Mouse (Mus musculus) mesoderm, embryonic 11.5 days (tissue): Measurements from ENCODE around the gene As3mt.
A peak's percentile ranks its signal among the peaks of the same experiment; 100 is the strongest.
"Not testable (repeated sequence)": the region's sequence is repeated elsewhere in the genome, so short reads cannot be mapped to it uniquely, and the experiment has no call there.

ENCODE experiments used
- DNase-seq: peaks from one replicate; pipeline ENCODE4 v3.0.0-alpha.2; 2012; ENCODE audit warnings: low read depth, low spot score

As3mt gene

DNA sequence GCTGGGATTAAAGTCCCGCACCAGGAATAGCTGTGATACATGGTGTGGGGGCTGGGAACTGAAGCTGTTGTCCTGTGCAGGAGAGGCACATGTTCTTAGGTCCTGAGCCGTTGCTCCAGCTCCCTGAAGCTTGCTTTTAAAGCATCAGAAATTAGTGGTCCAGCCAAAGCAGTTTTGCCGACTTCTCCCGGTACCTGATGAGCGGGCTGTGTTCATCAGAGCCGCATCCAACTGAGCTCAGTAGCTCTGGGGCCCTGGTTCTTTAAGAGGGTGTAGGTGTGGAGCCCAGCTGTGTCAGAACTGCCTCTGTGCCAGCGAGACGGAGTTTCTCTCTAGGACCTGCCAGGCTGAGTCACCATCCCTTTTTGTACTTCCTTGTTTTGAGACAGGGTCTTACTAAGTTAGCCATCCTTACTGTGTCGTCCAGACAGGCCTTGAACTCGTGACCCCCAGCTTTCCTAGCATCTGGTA is 8.2 kb upstream of the As3mt start:
- no peak for DNase-seq

DNA sequence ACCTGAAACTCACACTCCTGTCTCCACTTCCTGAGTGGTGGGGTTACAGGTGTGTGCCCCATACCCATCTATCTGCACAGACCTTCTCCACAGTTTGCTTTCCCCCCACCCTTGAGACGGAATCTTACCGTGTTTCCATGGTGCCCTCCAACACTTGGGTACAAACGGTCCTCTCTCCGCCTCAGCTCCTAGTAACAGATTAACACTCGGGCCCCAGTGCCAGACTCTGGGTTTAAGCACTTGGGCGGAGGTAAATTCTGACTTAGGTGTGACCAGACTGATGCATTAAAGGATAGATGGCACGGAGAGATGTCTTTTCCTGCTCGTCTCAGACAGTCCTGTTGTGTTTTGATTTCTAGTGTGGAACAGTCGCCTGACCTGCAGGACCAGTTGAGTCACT is 6.1 kb upstream of the As3mt start:
- no peak for DNase-seq

DNA sequence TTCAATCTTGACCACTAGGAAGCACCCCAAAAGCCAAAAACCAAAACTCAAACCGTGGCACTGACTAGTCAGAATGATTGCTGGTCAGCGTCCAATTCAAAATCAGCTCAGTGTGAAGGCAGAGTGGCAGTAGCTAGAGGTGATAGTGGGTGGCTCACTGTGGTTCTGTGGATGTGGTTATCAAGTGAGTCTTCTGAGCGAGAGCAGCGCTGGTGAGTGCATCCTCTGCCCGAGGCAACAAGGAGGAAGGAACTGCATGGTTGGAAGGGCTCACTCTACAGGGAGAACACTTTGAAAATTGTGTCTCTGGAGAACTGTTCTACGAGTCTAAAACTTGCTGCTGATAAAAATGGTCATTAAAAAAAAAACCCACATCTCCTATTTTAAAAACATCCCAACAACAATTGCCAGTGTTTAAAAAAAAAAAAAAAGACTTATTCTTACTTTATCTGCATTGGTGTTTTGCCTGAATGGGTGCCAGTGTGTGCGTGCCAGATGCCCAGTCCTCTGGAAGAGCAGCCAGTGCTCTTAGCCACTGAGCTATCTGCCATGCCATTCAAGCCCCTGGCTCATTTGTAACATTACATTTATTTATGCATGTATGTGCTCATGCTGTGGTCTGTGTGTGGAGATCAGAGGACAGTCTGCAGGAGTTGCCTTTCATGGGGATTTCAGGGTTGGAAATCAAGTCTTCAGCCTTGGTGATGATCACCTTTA is 1.3 kb upstream of the As3mt start:
- DNase-seq, result no peak

DNA sequence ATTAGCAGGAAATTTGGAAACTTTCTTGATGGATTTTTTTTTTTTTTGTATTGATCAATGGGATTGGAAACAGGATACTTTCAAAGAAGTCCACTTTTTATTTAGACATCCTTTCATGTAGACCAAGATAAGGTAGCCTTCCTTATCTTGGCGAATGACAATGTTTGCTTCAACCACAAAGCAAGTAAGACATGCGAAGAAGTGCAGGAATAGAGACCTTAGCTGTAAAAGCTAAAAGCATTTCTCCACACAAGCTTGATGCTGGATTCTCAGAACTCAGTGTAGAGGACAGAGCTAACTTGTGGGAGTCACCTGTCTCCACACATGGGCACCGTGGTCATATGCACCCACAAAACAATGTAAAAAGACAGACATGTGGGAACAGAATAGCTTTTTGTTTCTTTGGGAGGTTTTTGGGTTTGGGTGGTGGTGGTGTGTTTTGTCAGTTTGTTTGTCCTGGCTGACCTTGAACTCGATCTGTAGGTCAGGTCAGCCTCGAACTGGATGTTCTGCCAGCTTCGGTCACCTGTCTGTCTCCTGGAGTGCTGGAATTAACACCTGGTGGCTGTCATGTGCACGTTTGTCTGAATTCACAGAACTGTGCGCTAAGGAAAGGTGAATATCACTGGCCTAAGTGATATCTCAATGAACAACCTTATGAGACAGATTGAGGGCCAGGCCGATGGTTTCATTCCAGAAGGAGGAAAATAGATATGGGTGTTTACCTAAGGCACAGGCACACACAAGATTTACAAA is 540 bp upstream of the As3mt start:
- DNase-seq, result no peak

DNA sequence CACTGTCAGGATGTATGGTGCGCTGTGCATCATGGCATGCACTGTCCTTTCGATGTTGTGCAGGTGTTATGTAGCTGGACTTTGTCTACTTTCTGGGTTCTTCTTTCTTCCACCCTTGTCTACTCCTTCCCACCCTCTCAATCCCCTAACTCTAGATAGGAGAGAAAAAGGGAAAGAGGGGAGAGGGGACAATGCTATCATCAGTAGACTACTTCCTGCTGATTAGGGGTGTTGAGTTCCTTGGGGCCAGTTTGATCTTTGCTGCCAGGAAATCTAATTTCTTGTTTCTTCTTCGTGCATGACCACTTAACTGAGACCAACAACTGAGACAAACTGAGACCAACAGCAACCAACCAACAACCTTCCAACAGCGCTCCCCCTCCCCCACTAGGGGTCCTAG is 3.4 kb downstream of the As3mt start:
- DNase-seq, result no peak

DNA sequence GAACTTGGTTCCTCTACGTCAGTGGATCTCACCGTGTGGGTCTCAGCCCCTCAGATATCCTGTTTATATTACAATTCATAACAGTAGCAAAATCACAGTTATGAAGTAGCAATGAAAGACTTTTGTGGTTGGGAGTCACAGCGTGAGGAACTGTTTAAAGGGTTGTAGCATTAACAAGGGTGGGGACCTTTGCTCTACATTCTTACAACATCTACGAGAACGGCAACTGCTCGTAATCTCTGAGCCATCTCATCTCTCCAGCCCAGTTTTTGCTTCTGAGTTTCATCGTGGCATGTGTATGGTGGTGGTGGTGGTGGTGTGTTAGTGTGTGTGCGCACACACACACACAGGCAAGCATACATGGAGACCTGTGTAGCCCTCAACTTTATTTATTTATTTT is 7.0 kb downstream of the As3mt start:
- DNase-seq, result no peak

DNA sequence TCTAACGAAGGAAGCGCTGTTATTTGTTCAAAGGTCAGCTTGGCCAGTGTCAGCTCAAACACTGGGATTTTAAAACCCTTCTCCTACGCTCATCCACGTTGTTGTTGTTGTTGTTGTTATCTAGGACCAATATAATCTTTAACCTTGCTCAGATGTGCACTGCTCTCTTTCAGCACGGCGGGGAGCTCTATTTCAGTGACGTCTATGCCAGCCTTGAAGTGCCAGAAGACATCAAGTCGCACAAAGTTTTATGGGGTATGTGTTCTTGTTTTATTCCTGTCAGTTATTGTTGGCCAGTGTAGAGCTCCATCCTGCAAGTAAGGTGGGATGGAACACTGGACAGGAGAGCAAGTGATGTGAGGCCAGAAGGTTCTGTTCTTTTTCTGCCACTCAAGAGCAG is 7.8 kb downstream of the As3mt start:
- no peak for DNase-seq

DNA sequence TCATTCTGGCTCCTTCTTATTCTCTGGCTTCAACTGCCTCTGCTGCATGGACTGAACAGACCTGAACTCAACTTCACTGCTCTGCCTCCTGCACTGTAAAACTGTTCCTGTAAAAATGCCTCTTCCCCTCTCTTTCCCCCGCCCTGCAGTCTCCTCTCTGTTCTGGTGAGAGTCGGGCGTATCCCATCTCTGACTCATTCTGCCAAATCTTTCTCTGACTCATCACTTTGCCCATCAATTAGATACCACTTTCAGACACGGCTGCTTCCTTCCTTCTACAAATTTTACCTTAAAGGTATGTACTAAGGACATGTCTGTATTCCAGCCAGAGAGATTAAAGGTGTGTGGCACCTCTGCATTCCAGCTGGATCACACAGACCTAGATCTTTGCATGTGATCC is 10.9 kb downstream of the As3mt start:
- no peak for DNase-seq

DNA sequence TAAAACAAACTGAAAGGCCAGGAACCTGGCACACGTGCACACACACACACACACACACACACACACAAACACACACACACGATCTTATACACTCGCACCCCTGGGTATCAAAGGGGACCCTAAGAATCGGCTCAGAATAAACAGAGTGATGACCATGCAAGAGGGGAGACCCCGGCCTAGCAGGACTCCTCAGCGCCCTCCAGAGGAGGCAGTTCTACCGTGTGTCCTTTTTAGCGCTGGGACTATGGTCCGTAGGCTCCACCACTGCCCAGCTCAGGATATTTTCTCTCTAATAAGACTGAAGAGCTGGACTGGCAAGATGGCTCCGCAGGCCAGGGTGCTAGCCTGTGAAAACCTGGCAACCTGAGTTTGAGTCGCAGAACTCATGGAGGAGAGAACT is 17.2 kb downstream of the As3mt start:
- DNase-seq, result no peak

DNA sequence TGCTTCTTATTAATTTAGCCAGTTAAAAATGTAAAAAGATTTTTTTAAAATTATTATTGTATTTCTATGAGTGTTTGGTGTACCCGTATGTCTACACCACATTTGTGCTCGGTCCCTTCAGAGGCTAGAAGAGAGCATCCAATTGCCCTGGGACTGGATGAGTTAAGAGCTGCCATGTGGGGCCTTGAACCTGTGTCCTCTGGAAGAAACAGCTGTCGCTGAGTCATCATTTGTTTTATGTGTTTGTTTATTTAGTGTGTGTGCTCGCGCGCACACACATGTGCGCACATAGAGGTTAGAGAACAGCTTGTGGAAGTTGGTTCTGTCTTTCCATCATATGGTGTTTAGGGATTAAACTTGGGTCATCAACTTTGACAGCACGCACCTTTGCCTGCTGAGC is 18.9 kb downstream of the As3mt start:
- DNase-seq, result no peak

DNA sequence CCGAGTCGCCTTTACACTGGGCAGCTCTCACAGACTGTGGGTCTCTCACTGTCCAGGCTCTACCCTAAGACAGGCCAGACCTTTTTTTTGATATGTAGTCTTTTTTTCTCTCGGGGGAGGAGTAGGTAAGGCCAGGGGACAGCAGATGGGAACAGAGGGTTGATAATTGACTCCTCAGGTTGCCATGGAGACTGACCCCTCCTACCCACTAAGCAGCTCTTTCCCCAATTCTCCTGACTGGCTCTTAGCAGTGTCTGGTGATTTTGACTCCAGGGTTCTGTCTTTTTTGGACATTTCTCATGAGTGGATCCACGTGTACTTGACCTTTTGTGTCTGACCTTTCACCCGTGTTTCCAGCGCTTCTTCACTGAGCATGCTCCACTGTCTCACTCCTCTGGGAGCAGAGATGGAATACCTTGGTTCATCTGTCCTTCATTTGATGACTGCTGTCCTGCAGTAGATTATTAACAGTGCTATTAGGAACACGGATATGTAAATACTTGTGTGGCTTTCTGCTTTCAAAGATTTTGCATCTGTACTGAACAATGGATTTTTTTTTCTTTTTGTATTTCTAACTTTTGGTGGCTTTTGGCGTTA is 20.0 kb downstream of the As3mt start:
- DNase-seq, result peak; percentile 69

DNA sequence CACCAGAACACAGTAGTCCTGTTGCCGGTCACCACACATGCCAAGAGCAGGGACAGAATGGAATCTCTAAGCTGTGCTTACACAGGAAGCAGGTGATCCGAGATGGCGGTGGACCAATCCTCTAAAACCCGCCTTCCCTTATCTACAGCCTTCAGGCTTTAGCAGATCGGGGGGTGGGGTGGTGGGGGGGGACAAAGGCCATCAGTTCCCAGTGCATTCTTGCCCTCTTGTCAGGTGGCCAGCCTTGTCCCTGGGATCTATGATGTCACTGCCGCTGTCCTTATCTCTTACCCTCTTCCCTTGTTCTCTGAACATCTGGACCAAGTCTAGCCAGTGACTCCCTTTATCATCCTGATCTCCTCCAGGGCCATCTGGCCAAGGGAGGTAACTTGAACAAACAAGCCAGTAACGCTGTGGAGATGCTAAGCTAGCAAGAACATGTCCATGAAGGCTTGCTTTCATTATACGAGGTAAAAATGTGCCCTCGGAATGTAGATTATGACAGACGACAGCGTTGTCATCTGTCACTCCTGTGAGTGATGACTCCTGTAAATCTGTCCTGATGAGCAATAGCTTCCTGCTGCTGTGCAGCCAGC is 20.8 kb downstream of the As3mt start:
- DNase-seq, result peak; percentile 16

DNA sequence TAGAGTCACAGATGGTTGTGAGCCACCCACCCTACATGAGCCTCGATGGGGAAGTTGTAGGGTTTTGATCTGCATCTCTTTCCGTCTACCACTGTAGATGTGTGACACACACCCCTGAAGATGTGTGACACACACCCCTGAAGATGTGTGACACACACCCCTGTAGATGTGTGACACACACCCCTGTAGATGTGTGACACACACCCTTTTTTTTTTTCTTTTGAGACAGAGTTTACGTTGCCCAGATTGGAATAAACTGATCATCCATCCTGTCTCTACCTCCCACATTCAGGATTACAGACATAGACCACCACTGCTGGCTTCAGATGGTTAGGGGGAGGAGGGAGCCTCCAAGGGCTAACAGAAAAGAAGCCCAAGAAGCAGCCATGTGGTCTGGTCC is 21.7 kb downstream of the As3mt start:
- DNase-seq, result no peak

DNA sequence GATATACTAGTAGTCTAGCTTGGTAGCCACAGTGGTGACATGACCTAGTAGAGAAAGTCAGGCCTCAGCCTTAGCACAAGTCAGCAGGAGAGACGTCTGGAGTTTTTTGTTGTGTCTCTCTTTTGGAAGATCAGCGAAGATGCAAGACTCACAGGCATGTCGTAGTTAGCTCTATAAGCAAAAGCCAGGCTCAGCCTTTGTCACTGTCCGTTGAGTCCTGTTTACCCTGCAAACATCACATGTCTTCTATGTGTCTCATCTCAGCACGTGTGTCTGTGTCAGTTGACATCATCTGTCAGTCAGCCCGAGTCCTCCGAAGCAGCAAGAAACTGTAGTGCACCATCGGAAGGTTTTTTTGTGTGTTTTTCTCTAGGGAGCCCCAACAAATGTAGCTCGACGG is 24.1 kb downstream of the As3mt start:
- no peak for DNase-seq

DNA sequence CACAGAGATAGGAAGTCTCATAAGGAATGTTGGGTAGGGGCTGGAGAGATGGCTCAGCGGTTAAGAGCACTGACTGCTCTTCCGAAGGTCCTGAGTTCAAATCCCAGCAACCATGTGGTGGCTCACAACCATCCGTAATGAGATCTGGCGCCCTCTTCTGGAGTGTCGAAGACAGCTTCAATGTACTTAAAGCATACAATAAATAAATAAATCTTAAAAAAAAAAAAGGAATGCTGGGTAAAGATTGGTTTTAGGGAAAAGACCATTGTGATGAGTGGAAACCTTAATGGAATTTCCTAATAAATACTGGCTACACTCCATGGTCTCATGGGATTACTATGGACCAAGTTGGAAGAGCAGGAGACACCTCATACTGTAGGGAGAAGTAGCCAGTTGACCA is 25.4 kb downstream of the As3mt start:
- not testable (repeated sequence) for DNase-seq

DNA sequence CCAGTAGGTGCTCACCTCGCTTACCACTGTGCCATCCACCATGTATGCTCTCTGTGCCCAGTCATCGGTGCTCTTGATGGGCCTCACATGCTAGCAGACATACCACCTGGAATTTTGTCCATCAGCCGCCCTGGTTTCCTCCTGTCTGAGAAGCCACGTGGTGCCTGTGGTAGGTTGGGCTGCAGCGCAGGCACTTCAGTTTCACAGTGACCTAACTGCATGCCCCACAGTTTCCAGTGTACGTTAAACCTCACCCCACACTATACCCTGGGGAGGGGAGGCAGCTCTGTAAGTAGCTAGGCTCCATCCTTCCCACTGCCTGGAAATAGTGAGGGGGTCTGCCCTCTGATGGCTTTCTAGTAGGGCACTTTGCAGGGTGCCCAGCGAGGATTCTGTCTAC is 26.4 kb downstream of the As3mt start:
- DNase-seq, result no peak

DNA sequence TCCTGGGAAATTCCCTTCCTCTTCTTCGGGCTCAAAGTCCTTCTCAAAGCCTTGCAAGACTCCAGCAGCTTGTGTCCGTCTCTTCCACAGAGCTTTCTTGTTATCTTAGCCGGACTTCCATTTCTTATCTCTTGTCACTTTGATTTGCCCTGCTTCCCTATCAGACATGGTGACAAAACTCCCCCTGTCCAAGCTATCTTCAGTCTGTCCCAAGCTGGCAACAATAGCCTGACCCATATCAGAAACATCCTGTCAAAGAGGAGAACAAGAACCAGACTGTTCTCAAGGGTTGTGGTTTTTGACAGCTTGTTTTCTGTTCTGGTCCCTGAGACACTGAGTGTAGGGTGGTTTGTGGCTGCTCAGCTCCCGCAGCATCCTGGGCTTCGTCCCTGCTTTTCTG is 28.0 kb downstream of the As3mt start:
- DNase-seq, result no peak

DNA sequence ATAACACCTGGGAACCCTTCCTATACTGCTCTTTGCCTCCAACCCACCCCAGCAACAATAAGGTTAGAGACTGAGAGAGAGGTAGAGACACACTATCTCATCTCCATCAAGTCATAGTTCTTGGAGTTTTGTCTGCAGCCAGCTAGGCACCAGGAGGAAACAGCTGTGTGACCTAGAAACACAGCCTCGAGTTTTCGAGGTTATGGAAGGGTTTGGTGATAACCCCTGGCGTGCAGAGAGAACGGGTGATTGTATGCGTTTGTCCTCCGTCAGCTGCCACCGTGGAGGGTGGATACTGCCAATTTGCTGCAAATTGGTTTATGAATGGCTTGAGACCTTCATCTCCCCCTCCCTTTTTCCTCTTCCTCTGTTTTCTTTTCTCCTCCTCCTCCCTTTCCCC is 29.8 kb downstream of the As3mt start:
- DNase-seq, result no peak

DNA sequence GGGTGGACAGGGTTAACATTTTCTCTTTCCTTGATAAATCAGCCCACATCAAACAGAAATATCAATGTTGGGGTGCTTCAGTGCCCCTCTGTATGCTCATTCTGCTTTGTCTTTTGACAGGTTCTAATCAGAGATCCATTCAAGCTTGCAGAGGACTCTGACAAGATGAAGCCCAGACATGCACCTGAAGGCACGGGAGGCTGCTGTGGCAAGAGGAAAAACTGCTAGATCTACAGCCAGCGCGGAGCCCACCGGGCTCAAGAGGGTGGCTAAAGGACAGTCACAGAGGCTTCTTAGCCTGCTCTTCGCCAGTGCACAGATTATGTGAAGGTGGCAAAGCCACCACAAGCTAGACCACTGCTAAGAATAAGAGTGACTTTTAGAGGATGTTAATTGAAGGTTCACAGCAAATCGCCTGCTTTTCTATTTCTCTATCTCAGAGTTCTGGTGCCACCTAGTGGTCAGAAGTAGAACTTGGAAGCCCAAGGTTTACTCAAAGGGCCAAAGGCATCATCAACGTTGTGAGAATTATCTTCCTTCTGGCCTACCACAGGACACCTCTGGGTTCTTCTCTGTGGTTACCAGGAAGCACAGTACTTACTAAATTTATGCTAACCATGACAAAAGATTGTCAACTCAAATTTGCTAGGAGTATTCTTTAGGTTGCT is 33.2 kb downstream of the As3mt start:
- DNase-seq, result peak; percentile 82

DNA sequence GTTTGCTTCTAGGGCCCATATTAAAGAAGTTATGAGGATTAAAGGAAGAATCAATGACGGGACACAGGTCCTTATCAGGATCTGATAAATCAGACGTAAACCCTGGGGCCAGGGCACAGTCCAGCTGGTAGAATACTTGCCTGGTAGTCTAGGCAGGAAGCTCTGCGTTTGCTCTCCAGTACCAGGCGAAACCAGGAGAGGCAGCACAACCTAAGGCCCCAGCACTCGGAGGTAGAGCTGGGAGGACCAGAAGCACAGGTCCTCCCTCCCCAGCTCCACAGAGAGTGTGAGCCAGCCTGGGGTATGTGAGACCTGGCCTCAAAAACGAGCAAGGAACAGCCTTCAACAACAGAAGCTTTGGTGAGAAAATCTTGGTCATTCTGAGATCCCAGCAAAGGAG is 34.3 kb downstream of the As3mt start:
- no peak for DNase-seq

DNA sequence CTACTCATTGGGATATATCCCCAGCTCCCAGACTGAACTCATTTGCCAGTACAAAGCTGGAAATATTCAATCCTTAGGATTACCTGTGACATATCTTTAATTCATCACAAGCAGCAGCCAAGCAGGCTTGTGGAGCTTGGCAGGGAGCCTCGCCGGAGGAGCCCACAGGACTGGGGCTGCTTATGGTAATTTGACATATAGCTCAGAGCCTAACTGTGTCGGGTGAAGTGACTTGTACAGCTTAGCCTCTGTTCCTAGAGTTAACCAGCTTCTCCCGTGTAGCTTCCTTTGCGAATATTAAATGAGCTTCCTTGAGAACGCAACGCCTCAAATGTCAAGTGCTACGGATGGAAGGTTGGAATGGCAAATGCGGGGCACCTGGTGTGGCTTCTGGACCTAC is 37.4 kb downstream of the As3mt start:
- DNase-seq, result no peak

DNA sequence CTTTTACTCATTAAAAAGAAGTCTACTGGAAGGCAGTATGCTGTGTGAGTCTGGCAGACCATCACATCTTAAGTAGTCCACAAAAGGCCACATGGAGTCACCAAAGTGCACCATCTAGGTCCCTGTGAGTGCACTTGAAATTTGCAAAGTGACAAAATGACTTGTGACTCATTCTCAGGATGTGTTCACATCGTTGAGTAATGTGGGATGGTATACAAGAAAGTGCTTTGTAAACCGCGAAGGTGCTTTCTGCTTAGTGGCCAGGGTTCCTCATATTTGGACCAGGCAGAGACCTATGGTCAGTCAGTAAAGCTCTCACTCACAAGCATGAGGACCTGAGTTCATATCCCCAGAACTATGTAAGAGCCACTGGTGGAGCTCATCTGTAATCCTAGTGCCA is 40.5 kb downstream of the As3mt start:
- DNase-seq, result no peak
